Mouse (Mus musculus): ENCODE data around the gene Apbb2.

GRCm38 (mm10) chr5:66253219-66253618 is 365.4 kb downstream of the Apbb2 start:
- TF ChIP-seq CTCF (conservative IDR thresholded peaks at IDR 0.05; ENCODE audit: low read length) (no peak), NANOG (IDR thresholded peaks at IDR 0.05; ENCODE audit: borderline replicate concordance, low read length) (no peak)
